Mouse (Mus musculus): ENCODE measurements around the gene Hsbp1.

- TF ChIP-seq CTCF (conservative IDR thresholded peaks at IDR 0.05; ENCODE audit: insufficient read depth, insufficient read length, low read depth, low read length) (no peak), POLR2A (IDR thresholded peaks at IDR 0.05; ENCODE audit: low read depth, low read length) (no peak)
Observed at GRCm38 (mm10) chr8:119345029-119345682, 868 bp downstream of the Hsbp1 start.

All from kidney, adult 2 months (tissue).